Mouse (Mus musculus) CH12.LX (cell line): ENCODE measurements around the gene Man1a. TPM values are rescaled to one million over a fixed set of nuclear protein-coding genes. Genes with fewer than 3 reads are reported as not detected.

Source experiments
- DNase-seq: peaks from one replicate; pipeline ENCODE4 v3.0.0-alpha.2; 2013; ENCODE audit errors: extremely low read depth
- H3K27ac ChIP-seq: 2 replicates; pipeline ENCODE4 v1.5.1; 2012; ENCODE audit warnings: low read depth, mild to moderate bottlenecking, control low read depth, moderate library complexity; ENCODE audit not compliant: insufficient read depth
- H3K27me3 ChIP-seq: replicated peaks from 2 replicates; pipeline ENCODE3; 2012; ENCODE audit warnings: inconsistent platforms
- H3K36me3 ChIP-seq, 2 experiments: replicated peaks in 1 of 2; 2 replicates each; pipeline versions ENCODE3 to v1.6.1; 2012; ENCODE audit warnings: inconsistent platforms in 1 of 2, low read length in 1 of 2, mild to moderate bottlenecking in 1 of 2, mixed read lengths in 1 of 2, moderate library complexity in 1 of 2; ENCODE audit not compliant: control insufficient read depth in 1 of 2, insufficient read depth in 1 of 2
- H3K4me1 ChIP-seq, 2 experiments: 2 replicates each; pipeline ENCODE4 v1.6.1; 2012; ENCODE audit warnings: inconsistent platforms in 1 of 2, moderate library complexity in 1 of 2; ENCODE audit not compliant: insufficient read depth in 2 of 2, control insufficient read depth in 1 of 2
- H3K4me2 ChIP-seq: 2 replicates; pipeline ENCODE4 v1.6.1; 2012; ENCODE audit warnings: low read depth, mild to moderate bottlenecking, control low read depth; ENCODE audit not compliant: poor library complexity, insufficient read depth, severe bottlenecking
- H3K4me3 ChIP-seq, 3 experiments: fragments of 150-350 bp in 1 of 3; sonication (generic) in 1 of 3; replicated peaks in 1 of 3; 2 replicates each; pipeline versions ENCODE3 to v1.5.1; 2011 to 2012; ENCODE audit warnings: low read depth in 2 of 3, low read length in 2 of 3, mild to moderate bottlenecking in 2 of 3, moderate library complexity in 2 of 3, control low read depth in 1 of 3, improper control_type of control experiment in 1 of 3, inconsistent platforms in 1 of 3, mixed read lengths in 1 of 3; ENCODE audit not compliant: poor library complexity in 1 of 3
- H3K79me2 ChIP-seq: replicated peaks from 2 replicates; pipeline ENCODE4 v1.6.1; 2012; ENCODE audit warnings: mild to moderate bottlenecking, moderate library complexity; ENCODE audit not compliant: control insufficient read depth, poor library complexity, insufficient read depth, severe bottlenecking; ENCODE audit errors: extremely low read depth
- H3K9ac ChIP-seq: 2 replicates; pipeline ENCODE4 v1.6.1; 2012; ENCODE audit warnings: low read depth, mild to moderate bottlenecking, control low read depth, moderate library complexity; ENCODE audit not compliant: insufficient read depth
- H3K9me3 ChIP-seq: replicated peaks from 2 replicates; pipeline ENCODE3; 2012; ENCODE audit warnings: low read length, inconsistent platforms, mixed read lengths
- CHD1 ChIP-seq: IDR thresholded peaks from 2 replicates; pipeline ENCODE4 v1.6.1; 2012; ENCODE audit warnings: low read depth, low read length, improper control_type of control experiment, inconsistent platforms
- CHD2 ChIP-seq: IDR thresholded peaks from 2 replicates; pipeline ENCODE4 v1.6.1; 2011; ENCODE audit warnings: low read length, improper control_type of control experiment
- CTCF ChIP-seq, 2 experiments: IDR thresholded peaks in 1 of 2; conservative IDR thresholded peaks in 1 of 2; 2 replicates each; pipeline ENCODE4 v1.5.1; 2011 to 2012; ENCODE audit warnings: low read depth in 2 of 2, low read length in 2 of 2, improper control_type of control experiment in 1 of 2, inconsistent platforms in 1 of 2, mild to moderate bottlenecking in 1 of 2, moderate library complexity in 1 of 2
- E2F4 ChIP-seq: IDR thresholded peaks from 2 replicates; pipeline ENCODE4 v1.6.1; 2011; ENCODE audit warnings: low read depth, low read length, improper control_type of control experiment; ENCODE audit not compliant: insufficient replicate concordance
- ELF1 ChIP-seq: IDR thresholded peaks from 2 replicates; pipeline ENCODE4 v1.6.1; 2014; ENCODE audit warnings: low read depth, mild to moderate bottlenecking, inconsistent platforms, low read length, improper control_type of control experiment
- EP300 ChIP-seq: IDR thresholded peaks from 2 replicates; pipeline ENCODE4 v1.6.1; 2011; ENCODE audit warnings: low read length, improper control_type of control experiment
- GABPA ChIP-seq: IDR thresholded peaks from 2 replicates; pipeline ENCODE4 v1.6.1; 2012; ENCODE audit warnings: low read depth, low read length, improper control_type of control experiment, inconsistent platforms; ENCODE audit not compliant: insufficient replicate concordance
- IRF4 ChIP-seq: IDR thresholded peaks from 2 replicates; pipeline ENCODE4 v1.6.1; 2014; ENCODE audit warnings: low read depth, mild to moderate bottlenecking, inconsistent platforms, low read length, improper control_type of control experiment
- MAX ChIP-seq: IDR thresholded peaks from 2 replicates; pipeline ENCODE4 v1.6.1; 2011; ENCODE audit warnings: low read length, improper control_type of control experiment
- MAZ ChIP-seq: IDR thresholded peaks from 2 replicates; pipeline ENCODE4 v1.6.1; 2012; ENCODE audit warnings: low read depth, mild to moderate bottlenecking, inconsistent platforms, low read length, improper control_type of control experiment, moderate library complexity
- MYC ChIP-seq: IDR thresholded peaks from 2 replicates; pipeline ENCODE4 v1.6.1; 2011; ENCODE audit warnings: low read depth, mild to moderate bottlenecking, improper control_type of control experiment, low read length
- NRF1 ChIP-seq: IDR thresholded peaks from 2 replicates; pipeline ENCODE4 v1.6.1; 2014; ENCODE audit warnings: low read depth, mild to moderate bottlenecking, inconsistent platforms, low read length, improper control_type of control experiment, moderate library complexity
- PAX5 ChIP-seq: IDR thresholded peaks from 2 replicates; pipeline ENCODE4 v1.6.1; 2012; ENCODE audit warnings: low read length, inconsistent platforms, mixed read lengths
- POLR2A ChIP-seq: IDR thresholded peaks from 2 replicates; pipeline ENCODE4 v1.6.1; 2011; ENCODE audit warnings: low read depth, mild to moderate bottlenecking, improper control_type of control experiment, low read length
- RCOR1 ChIP-seq: conservative IDR thresholded peaks from 2 replicates; pipeline ENCODE4 v1.6.1; 2012; ENCODE audit warnings: low read depth, mild to moderate bottlenecking, inconsistent platforms, low read length, improper control_type of control experiment
- SIN3A ChIP-seq: IDR thresholded peaks from 2 replicates; pipeline ENCODE4 v1.6.1; 2012; ENCODE audit warnings: low read length, improper control_type of control experiment, inconsistent platforms
- SMC3 ChIP-seq: IDR thresholded peaks from 2 replicates; pipeline ENCODE4 v1.6.1; 2011; ENCODE audit warnings: low read depth, low read length, improper control_type of control experiment
- TBP ChIP-seq: conservative IDR thresholded peaks from 2 replicates; pipeline ENCODE4 v1.6.1; 2011; ENCODE audit warnings: low read depth, low read length, improper control_type of control experiment
- USF1 ChIP-seq: IDR thresholded peaks from 2 replicates; pipeline ENCODE4 v1.6.1; 2014; ENCODE audit warnings: low read depth, mild to moderate bottlenecking, inconsistent platforms, low read length, improper control_type of control experiment
- USF2 ChIP-seq: conservative IDR thresholded peaks from 2 replicates; pipeline ENCODE4 v1.6.1; 2011; ENCODE audit warnings: low read depth, low read length, improper control_type of control experiment
- ZC3H11A ChIP-seq: IDR thresholded peaks from 2 replicates; pipeline ENCODE4 v1.6.1; 2012; ENCODE audit warnings: low read depth, mild to moderate bottlenecking, inconsistent platforms, low read length, improper control_type of control experiment
- ZKSCAN1 ChIP-seq: IDR thresholded peaks from 2 replicates; pipeline ENCODE4 v1.6.1; 2012; ENCODE audit warnings: low read depth, inconsistent platforms, low read length, improper control_type of control experiment, borderline replicate concordance
- ZNF384 ChIP-seq: IDR thresholded peaks from 2 replicates; pipeline ENCODE4 v1.6.1; 2012; ENCODE audit warnings: low read depth, low read length, improper control_type of control experiment, inconsistent platforms
- dilution Hi-C: fragments of 300-500 bp; cut with MboI; formaldehyde crosslinking; loops from 2 replicates; pipeline ENCODE4 v1.14.3; 2020; ENCODE audit warnings: low sequenced_read_pairs; ENCODE audit not compliant: extremely low pct_unique_long_range_greater_than_20kb, extremely low pct_ligation_motif_present
- in situ Hi-C: fragments of 300-500 bp; cut with MboI; formaldehyde crosslinking; loops from 3 replicates; pipeline ENCODE4 v1.14.3; 2019; ENCODE audit warnings: low sequenced_read_pairs, low pct_ligation_motif_present, low pct_unique_long_range_greater_than_20kb, mixed read lengths
- polyA plus RNA-seq: library from polyadenylated mRNA; unstranded; fragments of >175 nt; gene quantifications from 2 replicates; pipeline ENCODE4 v1.2.1, GENCODE M21; 2012; ENCODE audit warnings: low read depth; ENCODE audit not compliant: insufficient read length
- total RNA-seq, 2 experiments: library from RNA; depleted of rRNA; stranded (reverse); fragments of 300-350 nt in 1 of 2; fragments of >200 nt in 1 of 2; gene quantifications; 2 replicates each; pipeline ENCODE4 v1.2.3; 2012 to 2014

The Man1a gene
- total and polyA plus RNA-seq, 3 experiments: 104 to 211 (median 191) TPM

- H3K4me1 ChIP-seq: peaks cover 26 to 83% of the 10 kb centered on the region in 2 experiments
- H3K27ac ChIP-seq: peak overlapping the region; percentile 51; the same call in 1 of the 2 replicates
- peak overlapping the region; percentile 59 for H3K9ac ChIP-seq
- TF ChIP-seq RCOR1 (no peak), EP300 (peak; percentile 39; the same call in 1 of the 2 replicates), ZC3H11A (no peak), MAX (no peak), ZNF384 (peak; percentile 77), ZKSCAN1 (no peak), TBP (no peak), NRF1 (no peak), USF2 (no peak), CTCF (conservative IDR thresholded peaks at IDR 0.05 in 1 of 2, IDR thresholded peaks at IDR 0.05 in 1 of 2; ENCODE audit: low read depth in 2 of 2, low read length in 2 of 2) (no peak), SIN3A (no peak; the same call in none of the 2 replicates), SMC3 (no peak), MYC (no peak), CHD1 (peak; percentile 91), ELF1 (no peak), E2F4 (no peak), MAZ (no peak), IRF4 (no peak), PAX5 (no peak), CHD2 (no peak), USF1 (no peak), GABPA (no peak), POLR2A (no peak)
- in situ Hi-C loops: no loop called here
- dilution Hi-C loops: no loop called here
- no peak for DNase-seq
- H3K36me3 ChIP-seq: peaks cover 50 to 69% of the 10 kb centered on the region in 2 experiments
- no peaks in the 10 kb centered on the region for H3K9me3 ChIP-seq
- peak overlapping the region; percentile 85 for H3K4me2 ChIP-seq
- H3K4me3 ChIP-seq: no peak overlapping the region
- peaks cover 86% of the 10 kb centered on the region for H3K79me2 ChIP-seq
- H3K27me3 ChIP-seq: no peaks in the 10 kb centered on the region
These were observed 12.7 kb downstream of the Man1a start for GRCm38 (mm10) chr10:54063551-54064260.
